Mouse (Mus musculus) heart, postnatal 0 days (tissue): Measurements from ENCODE around the gene 1110051M20Rik. TPM values are rescaled to one million over a fixed set of nuclear protein-coding genes. Genes with fewer than 3 reads are reported as not detected.

Source experiments
- ATAC-seq: fragments of 200-750 bp; cut with Nextera tagmentation; 2 replicates; pipeline ENCODE4 v1.8.0; 2017; ENCODE audit warnings: low read depth, moderate number of reproducible peaks, moderate library complexity; ENCODE audit not compliant: insufficient read depth
- DNase-seq: peaks from one replicate; pipeline ENCODE4 v3.0.0-alpha.2; 2016; ENCODE audit warnings: low spot score
- H3K27ac ChIP-seq: fragments of 300-500 bp; sonication (generic); 2 replicates; pipeline ENCODE4 v1.5.1; 2014; ENCODE audit warnings: low read depth, mild to moderate bottlenecking
- H3K27me3 ChIP-seq: fragments of 300-500 bp; sonication (generic); 2 replicates; pipeline ENCODE4 v1.6.1; 2014; ENCODE audit warnings: low read length, mixed read lengths; ENCODE audit not compliant: control insufficient read depth, insufficient read depth
- H3K36me3 ChIP-seq: fragments of 300-500 bp; sonication (generic); replicated peaks from 2 replicates; pipeline ENCODE4 v1.6.1; 2014; ENCODE audit warnings: low read length, mixed read lengths; ENCODE audit not compliant: control insufficient read depth, insufficient read depth
- H3K4me1 ChIP-seq: fragments of 300-500 bp; sonication (generic); 2 replicates; pipeline ENCODE4 v1.6.1; 2014; ENCODE audit warnings: antibody characterized with exemption; ENCODE audit not compliant: control insufficient read depth, insufficient read depth
- H3K4me2 ChIP-seq: fragments of 300-500 bp; sonication (generic); 2 replicates; pipeline ENCODE4 v1.6.1; 2014; ENCODE audit warnings: low read depth, mild to moderate bottlenecking, low read length, moderate library complexity
- H3K4me3 ChIP-seq: fragments of 300-500 bp; sonication (generic); 2 replicates; pipeline ENCODE4 v1.5.1; 2014; ENCODE audit warnings: low read depth, low read length
- H3K9ac ChIP-seq: fragments of 300-500 bp; sonication (generic); replicated peaks from 2 replicates; pipeline ENCODE4 v1.6.1; 2014; ENCODE audit warnings: low read depth, low read length, mixed read lengths
- H3K9me3 ChIP-seq: fragments of 300-500 bp; sonication (generic); replicated peaks from 2 replicates; pipeline ENCODE4 v1.6.1; 2016; ENCODE audit warnings: low read length; ENCODE audit not compliant: control insufficient read depth
- CTCF ChIP-seq: IDR thresholded peaks from 2 replicates; pipeline ENCODE4 v1.5.1; 2016; ENCODE audit warnings: antibody characterized with exemption, control low read depth, low read depth
- EP300 ChIP-seq: IDR thresholded peaks from 2 replicates; pipeline ENCODE4 v1.6.1; 2016; ENCODE audit warnings: antibody characterized with exemption, low read depth
- WGBS: fragments of 180-500 bp; shearing (Covaris S2); extraction: QIAGEN DNeasy Blood & Tissue Kit; methylation state at CpG from one replicate; pipeline ENCODE4 v1.1.7; 2014; 5-methylcytosine and 5-hydroxymethylcytosine counted together
- polyA plus RNA-seq: library from polyadenylated mRNA; unstranded; fragments of >200 nt; fragmentation: Nextera tagmentation; extraction: Ambion mirVana; gene quantifications from 2 replicates; pipeline ENCODE4 v1.2.1, GENCODE M21; 2015
- total RNA-seq: library from RNA; depleted of rRNA; stranded (reverse); fragments of >200 nt; gene quantifications from 2 replicates; pipeline ENCODE4 v1.2.3, GENCODE M21; 2014; ENCODE audit warnings: low replicate concordance

The 1110051M20Rik gene
- total and polyA plus RNA-seq, 2 experiments from 2014 or later: 27.8 to 32.0 TPM

DNA sequence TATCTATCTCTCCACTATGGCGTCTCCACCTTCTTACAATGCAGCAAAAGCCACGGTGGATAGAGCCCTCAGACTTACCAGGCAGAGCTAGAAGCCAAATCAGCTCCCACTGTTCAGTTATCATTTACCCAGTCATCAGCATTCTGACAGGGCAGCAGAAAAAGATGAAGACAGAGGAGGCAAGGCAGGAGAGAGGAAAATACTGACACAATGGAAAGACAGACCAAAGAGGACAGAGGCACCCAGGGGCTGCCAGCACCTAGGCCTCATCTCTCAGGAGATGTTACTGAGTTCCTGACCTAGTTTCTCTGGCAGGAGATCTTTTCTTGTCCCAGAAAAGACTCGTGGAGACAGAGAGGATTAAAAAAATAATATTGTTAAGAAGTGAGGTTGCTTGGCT, 45.3 kb downstream of the 1110051M20Rik start:
- Histone ChIP-seq H3K4me1 (no peaks in the 10 kb centered on the region), H3K27ac (no peak overlapping the region), H3K9me3 (no peaks in the 10 kb centered on the region), H3K36me3 (no peaks in the 10 kb centered on the region), H3K4me2 (no peak overlapping the region), H3K4me3 (no peak overlapping the region), H3K9ac (no peak overlapping the region), H3K27me3 (no peaks in the 10 kb centered on the region)
- ATAC-seq: no peak
- TF ChIP-seq EP300 (no peak), CTCF (no peak)
- WGBS: 37% methylated on average over 3 of the region's 3 CpGs
- DNase-seq: no peak

DNA sequence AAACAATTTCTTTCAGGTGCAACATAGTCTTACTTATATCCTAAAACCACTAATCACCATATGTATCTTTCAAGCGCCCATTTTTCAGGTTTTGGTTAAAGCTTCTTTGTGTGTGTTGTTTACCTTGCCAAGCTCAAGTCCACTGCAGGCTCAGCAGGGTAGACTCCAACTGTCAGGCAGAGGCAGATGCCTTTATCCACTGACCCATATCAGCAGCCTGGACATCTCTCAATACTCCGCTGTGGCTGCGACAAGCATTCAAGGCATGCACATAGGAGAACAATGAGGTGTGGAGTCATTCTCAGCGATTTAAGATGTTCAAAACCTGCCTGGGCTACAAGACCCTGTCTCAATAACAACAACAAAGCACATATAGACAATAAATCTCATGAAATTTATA, 50.4 kb downstream of the 1110051M20Rik start:
- Histone ChIP-seq H3K4me2 (no peak overlapping the region), H3K4me1 (0 out of 2 replicates have a peak, but pooled peaks cover 4% of the 10 kb centered on the region), H3K9ac (no peak overlapping the region), H3K27ac (no peak overlapping the region), H3K4me3 (no peak overlapping the region), H3K9me3 (no peaks in the 10 kb centered on the region), H3K36me3 (no peaks in the 10 kb centered on the region), H3K27me3 (no peaks in the 10 kb centered on the region)
- DNase-seq (no peak), ATAC-seq (no peak)
- WGBS: 45% methylated on average over 4 of the region's 4 CpGs
- TF ChIP-seq EP300: no peak
- no peak for TF ChIP-seq CTCF

DNA sequence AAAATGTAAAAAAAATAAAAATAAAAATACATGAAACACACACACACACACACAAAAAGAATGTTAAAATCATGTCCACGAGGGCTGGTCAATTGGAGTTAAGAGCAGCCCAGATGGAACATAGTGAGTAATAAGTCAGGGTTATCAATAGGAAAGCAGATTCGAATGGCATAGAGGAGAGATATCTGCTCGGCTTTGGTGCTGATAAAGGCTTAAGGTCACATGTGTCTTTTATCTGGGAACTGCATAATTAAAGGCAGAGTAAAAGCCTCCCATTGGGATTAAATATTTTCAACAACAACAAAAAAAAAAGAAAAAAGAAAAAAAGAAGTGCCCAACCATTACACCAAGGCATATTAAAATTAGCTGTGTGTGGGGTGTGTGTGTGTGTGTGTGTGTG, 55.8 kb downstream of the 1110051M20Rik start:
- H3K27me3 ChIP-seq: no peaks in the 10 kb centered on the region
- no peak for DNase-seq
- H3K36me3 ChIP-seq: no peaks in the 10 kb centered on the region
- H3K4me1 ChIP-seq: peaks cover 12% of the 10 kb centered on the region
- H3K4me2 ChIP-seq: no peak overlapping the region
- no peak for TF ChIP-seq EP300
- no peak for TF ChIP-seq CTCF
- H3K27ac ChIP-seq: no peak overlapping the region
- WGBS: 37% methylated on average over 3 of the region's 3 CpGs
- no peaks in the 10 kb centered on the region for H3K9me3 ChIP-seq
- ATAC-seq: no peak
- H3K4me3 ChIP-seq: no peak overlapping the region
- no peak overlapping the region for H3K9ac ChIP-seq

DNA sequence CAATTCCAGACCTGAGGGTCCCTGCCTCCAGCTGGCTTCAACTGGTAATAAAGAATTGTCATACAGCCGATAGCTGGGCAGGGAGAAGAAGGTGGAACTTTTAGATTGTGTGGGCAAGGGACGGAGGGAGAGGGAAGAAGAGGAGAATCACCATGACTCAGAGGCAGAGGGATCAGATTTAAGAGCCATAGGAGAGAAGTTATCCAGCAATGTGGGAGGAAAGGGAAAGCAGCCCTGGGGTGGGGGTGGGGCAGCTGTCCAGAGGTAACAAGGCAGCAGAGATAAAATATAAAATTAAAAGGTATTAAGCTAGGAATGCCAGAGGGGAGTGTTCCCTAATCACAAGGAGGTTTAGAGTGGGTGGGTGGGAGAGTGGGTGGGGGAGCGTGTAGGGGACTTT, 56.2 kb downstream of the 1110051M20Rik start:
- no peaks in the 10 kb centered on the region for H3K9me3 ChIP-seq
- no peak for TF ChIP-seq CTCF
- no peak for TF ChIP-seq EP300
- no peak overlapping the region for H3K9ac ChIP-seq
- H3K27ac ChIP-seq: no peak overlapping the region
- 61% methylated on average over 3 of the region's 3 CpGs for WGBS
- DNase-seq (no peak), ATAC-seq (no peak)
- no peaks in the 10 kb centered on the region for H3K27me3 ChIP-seq
- H3K4me1 ChIP-seq: peaks cover 12% of the 10 kb centered on the region
- no peak overlapping the region for H3K4me2 ChIP-seq
- no peak overlapping the region for H3K4me3 ChIP-seq
- H3K36me3 ChIP-seq: no peaks in the 10 kb centered on the region

DNA sequence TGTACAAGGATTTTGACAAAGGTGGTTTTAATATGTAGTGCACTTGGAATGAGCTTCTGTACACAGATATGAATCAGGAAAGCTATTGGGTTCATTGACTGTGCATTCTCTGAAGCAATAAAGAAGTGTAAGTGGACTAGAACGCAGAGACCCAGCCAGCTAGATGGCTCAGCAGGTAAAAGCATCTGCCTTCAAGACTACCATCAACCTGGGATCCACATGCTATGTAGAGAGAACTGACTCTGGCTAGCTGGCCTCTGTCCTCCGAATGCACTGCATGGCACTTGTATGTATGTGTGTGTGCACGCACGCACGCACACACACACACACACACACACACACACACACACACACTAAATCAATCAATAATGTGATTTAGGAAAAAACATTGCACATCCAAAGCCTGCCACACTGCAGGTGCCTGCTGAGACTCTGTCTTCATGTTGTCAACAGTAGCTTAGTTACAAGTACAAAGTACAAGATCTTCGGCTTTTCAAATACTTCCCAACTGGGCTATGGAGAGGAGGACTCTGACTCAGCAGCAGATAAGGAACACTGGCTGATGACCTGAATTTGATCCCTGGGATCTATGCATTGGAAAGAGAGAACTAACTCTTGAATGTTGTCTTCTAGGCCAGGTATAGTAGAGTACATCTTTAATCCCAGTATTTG, 57.1 kb downstream of the 1110051M20Rik start:
- Histone ChIP-seq H3K27me3 (no peaks in the 10 kb centered on the region), H3K4me1 (peaks cover 12% of the 10 kb centered on the region), H3K9me3 (no peaks in the 10 kb centered on the region), H3K27ac (no peak overlapping the region), H3K9ac (no peak overlapping the region), H3K4me3 (no peak overlapping the region), H3K4me2 (no peak overlapping the region), H3K36me3 (no peaks in the 10 kb centered on the region)
- 85% methylated on average over 6 of the region's 6 CpGs for WGBS
- ATAC-seq: no peak
- DNase-seq: no peak
- no peak for TF ChIP-seq EP300
- no peak for TF ChIP-seq CTCF
